Mouse (Mus musculus) layer of hippocampus, adult 9-11 months (tissue): ENCODE measurements around the gene Tap1.

Experiments
- DNase-seq: peaks from one replicate; pipeline ENCODE4 v3.0.0; 2022

Gene Tap1

DNA sequence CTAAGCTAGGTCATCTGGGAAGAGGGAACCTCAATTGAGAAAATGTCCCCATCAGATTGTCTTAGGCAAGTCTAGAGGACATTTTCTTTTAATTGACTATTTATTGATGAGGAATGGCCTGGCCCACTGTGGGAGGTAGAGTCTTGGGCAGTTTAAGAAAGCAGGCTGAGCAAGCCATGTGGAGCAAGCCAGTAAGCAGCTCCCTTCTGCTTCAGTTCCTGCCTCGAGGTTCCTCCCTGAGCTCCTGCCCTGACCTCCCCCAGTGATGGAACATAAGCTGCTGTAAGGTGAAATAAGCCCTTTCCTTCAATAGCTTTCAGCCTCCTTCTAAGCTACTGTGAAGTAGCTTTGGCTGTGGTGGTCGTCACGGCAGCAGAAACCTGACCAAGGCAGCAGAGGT lies 50.4 kb downstream of the Tap1 start:
- DNase-seq = no peak

DNA sequence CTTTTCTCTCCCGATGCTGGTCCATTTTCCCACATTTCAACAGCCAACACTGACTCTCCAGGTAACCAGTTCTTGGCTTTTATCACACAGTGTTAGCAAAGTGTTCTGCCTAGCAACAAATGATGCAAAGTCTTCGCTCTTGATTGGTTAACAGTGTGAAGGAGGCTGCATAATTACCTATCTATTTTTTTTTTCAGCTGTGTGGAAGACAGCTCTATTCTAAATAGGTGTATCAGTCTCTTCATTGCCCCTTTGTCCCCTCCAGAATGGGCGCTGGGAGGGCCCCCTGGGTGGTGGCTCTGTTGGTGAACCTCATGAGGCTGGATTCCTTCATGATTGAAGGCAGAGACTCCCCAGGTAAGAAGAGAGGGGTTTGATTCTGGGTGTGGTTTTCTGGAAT lies 51.4 kb downstream of the Tap1 start, which contains the start of gene H2-Ob:
Gene H2-Ob (plus strand): TSS at position 198 of the 400 bp plus-strand sequence.
- DNase-seq = peak; percentile 69

DNA sequence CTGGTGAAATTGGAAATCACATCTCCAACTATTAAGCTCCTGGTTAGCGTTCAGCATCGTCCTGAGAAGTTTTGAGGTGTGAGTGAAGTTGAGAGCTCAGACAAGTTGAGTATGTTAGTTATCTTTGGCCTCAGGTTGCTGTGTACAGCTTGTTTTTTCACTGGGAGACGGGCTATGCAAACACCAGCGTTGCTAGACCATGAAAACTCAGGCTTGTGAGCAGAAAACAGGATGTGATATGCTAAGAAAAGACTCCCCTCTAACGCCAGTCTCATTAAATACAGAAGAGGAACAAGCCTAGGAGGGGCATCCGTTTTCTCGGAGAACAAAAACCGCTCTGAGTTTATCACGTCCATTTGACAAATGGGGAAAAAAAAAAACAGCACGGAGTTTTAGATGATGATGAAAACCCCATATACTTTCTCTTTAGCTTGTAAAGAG lies 52.3 kb downstream of the Tap1 start:
- no peak for DNase-seq

DNA sequence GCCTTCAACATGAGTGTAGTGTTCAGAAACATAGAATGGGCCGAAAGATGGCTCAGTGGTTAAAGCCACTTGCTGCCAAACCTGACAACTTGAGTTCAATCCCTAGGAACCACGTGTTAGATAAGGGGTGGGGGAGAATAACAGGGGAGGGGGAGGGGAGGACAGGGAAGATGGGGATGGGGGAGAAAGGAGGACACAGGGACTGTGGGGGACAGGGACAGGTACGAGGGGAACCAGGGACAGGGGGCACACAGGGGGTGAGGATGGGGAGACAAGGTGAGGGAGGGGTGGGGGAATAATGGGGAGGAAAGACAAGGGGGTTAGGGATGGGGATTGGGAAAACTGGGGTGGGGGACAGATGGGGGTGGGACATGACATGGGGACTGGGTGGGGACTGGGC lies 53.0 kb downstream of the Tap1 start:
- DNase-seq = no peak

DNA sequence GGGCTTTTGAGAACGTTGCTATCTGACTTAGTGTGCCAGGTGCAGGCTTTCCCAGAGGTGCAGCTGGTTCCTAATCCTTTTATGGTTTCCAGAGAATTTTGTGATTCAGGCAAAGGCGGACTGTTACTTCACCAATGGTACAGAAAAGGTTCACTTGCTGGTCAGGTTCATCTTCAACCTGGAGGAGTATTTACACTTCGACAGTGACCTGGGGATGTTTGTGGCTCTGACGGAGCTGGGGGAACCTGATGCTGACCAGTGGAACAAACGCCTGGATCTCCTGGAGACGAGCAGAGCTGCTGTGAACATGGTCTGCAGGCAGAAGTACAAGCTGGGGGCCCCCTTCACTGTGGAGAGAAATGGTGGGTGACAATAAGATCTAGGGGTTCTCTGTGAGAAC lies 53.6 kb downstream of the Tap1 start:
- DNase-seq = no peak

DNA sequence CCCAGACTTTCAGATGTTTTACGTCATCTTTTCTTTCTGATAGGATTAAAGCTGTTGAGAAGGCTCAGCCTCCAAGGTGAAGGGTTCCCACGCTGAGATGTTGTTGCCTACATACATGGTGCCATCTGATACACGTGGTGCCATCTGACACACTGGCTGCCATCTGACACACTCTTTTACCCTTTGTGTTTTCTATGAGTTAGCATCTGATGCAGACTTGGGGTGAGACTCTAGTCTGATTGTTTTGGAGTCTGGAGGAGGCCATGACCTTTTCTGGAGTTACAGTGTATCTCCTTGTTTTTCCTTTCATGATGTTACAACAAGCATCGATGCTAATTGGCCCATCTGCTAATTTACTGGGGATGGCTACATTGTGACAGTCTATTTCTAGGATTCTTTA lies 57.3 kb downstream of the Tap1 start:
- DNase-seq = no peak
